Mouse (Mus musculus) hindbrain, embryonic 15.5 days (tissue): Measurements from ENCODE around the gene Homer1. TPM values are rescaled to one million over a fixed set of nuclear protein-coding genes. Genes with fewer than 3 reads are reported as not detected.
A peak's percentile ranks its signal among the peaks of the same experiment; 100 is the strongest.

Experiments used
- ATAC-seq: fragments of 200-750 bp; cut with Nextera tagmentation; 2 replicates; pipeline ENCODE4 v1.8.0; 2017; ENCODE audit warnings: low read depth, moderate number of reproducible peaks, moderate TSS enrichment; ENCODE audit not compliant: low FRiP score
- H3K27ac ChIP-seq: fragments of 300-500 bp; sonication (generic); replicated peaks from 2 replicates; pipeline ENCODE4 v1.5.1; 2015; ENCODE audit warnings: mild to moderate bottlenecking, inconsistent platforms
- H3K27me3 ChIP-seq: fragments of 300-500 bp; sonication (generic); 2 replicates; pipeline ENCODE4 v1.6.1; 2015; ENCODE audit warnings: control low read depth, inconsistent platforms
- H3K36me3 ChIP-seq: fragments of 300-500 bp; sonication (generic); 2 replicates; pipeline ENCODE4 v1.6.1; 2015; ENCODE audit warnings: control low read depth, inconsistent platforms
- H3K4me1 ChIP-seq: fragments of 300-500 bp; sonication (generic); replicated peaks from 2 replicates; pipeline ENCODE4 v1.6.1; 2015; ENCODE audit warnings: control low read depth, inconsistent platforms
- H3K4me2 ChIP-seq: fragments of 300-500 bp; sonication (generic); 2 replicates; pipeline ENCODE4 v1.6.1; 2015; ENCODE audit warnings: moderate library complexity, mild to moderate bottlenecking, inconsistent platforms
- H3K4me3 ChIP-seq: fragments of 300-500 bp; sonication (generic); 2 replicates; pipeline ENCODE4 v1.5.1; 2015; ENCODE audit warnings: mild to moderate bottlenecking, inconsistent platforms
- H3K9ac ChIP-seq: fragments of 300-500 bp; sonication (generic); 2 replicates; pipeline ENCODE4 v1.6.1; 2015; ENCODE audit warnings: inconsistent platforms
- H3K9me3 ChIP-seq: fragments of 300-500 bp; sonication (generic); 2 replicates; pipeline ENCODE4 v1.6.1; 2016; ENCODE audit warnings: control low read depth, inconsistent platforms
- WGBS: fragments of 180-500 bp; shearing (Covaris S2); methylation state at CpG from one replicate; pipeline ENCODE4 v1.1.7; 2015; 5-methylcytosine and 5-hydroxymethylcytosine counted together
- polyA plus RNA-seq: library from polyadenylated mRNA; unstranded; fragments of >200 nt; fragmentation: Nextera tagmentation; extraction: Ambion mirVana; gene quantifications from 2 replicates; pipeline ENCODE4 v1.2.1, GENCODE M21; 2015

Gene Homer1
- polyA plus RNA-seq, 1 experiment from 2014 or later, result 13.5 TPM

- Histone ChIP-seq H3K9ac (no peak overlapping the region), H3K27ac (no peak overlapping the region), H3K36me3 (no peaks in the 10 kb centered on the region), H3K4me2 (peak overlapping the region; percentile 61), H3K27me3 (no peaks in the 10 kb centered on the region), H3K9me3 (no peaks in the 10 kb centered on the region), H3K4me1 (peaks cover 44% of the 10 kb centered on the region), H3K4me3 (peak overlapping the region; percentile 80)
- 49% methylated on average over 3 of the region's 3 CpGs for WGBS
- no peak for ATAC-seq
These were observed 7.1 kb downstream of the Homer1 start for GRCm38 (mm10) chr13:93306545-93306944.

- Histone ChIP-seq H3K4me2 (peak overlapping the region; percentile 61), H3K27ac (no peak overlapping the region), H3K9ac (no peak overlapping the region), H3K27me3 (no peaks in the 10 kb centered on the region), H3K4me1 (peaks cover 41% of the 10 kb centered on the region), H3K4me3 (0 out of 2 replicates have a peak overlapping the region, but pooled peaks have one; percentile 11), H3K36me3 (no peaks in the 10 kb centered on the region), H3K9me3 (no peaks in the 10 kb centered on the region)
- 59% methylated on average over 7 of the region's 7 CpGs for WGBS
- ATAC-seq, result no peak
These were observed 8.3 kb downstream of the Homer1 start for GRCm38 (mm10) chr13:93307700-93308099.

DNA sequence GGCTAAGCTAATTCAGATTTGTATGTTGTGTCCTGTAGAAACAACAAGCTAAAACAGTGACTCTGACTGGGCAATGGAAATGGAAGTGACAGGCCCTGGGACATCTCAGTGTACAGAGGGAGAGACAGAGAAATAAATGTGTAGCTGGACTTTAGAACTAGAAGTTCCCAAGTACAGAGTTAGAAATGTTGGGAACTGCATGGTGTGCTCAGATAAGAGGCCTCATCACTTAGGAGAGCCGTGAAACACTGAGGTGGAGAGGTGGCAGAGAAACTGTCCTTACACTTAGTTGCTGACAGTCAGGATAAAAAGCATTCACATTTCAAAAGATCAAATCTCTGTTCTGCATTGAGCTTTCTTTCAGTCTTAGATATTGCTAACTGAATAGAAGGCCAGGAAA, 9.9 kb downstream of the Homer1 start:
- Histone ChIP-seq H3K27me3 (no peaks in the 10 kb centered on the region), H3K9ac (no peak overlapping the region), H3K4me2 (0 out of 2 replicates have a peak overlapping the region, but pooled peaks have one; percentile 17), H3K4me3 (no peak overlapping the region), H3K36me3 (no peaks in the 10 kb centered on the region), H3K9me3 (no peaks in the 10 kb centered on the region), H3K27ac (no peak overlapping the region), H3K4me1 (peaks cover 38% of the 10 kb centered on the region)
- ATAC-seq, result no peak
- WGBS, result 74% methylated on average over 1 of the region's 1 CpGs

DNA sequence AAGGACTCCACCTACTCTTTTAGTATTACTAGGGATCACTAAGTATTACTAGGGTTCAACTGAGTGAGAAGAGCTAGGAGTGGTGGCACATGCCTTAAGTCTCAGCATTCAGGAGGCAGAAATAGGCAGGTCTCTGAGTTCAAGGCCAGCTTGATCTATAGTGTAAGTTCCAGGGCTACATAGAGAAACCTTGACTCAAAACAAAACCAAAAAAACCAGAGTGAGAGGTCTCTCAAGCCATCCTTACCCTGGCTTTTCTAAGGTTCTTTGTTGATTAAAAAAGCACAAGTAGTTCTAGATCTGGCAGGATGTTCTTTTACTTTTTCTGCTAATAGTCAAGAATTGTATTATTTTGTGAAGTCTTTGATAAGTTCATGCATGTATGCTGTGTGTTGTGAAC, 13.1 kb downstream of the Homer1 start:
- Histone ChIP-seq H3K9ac (no peak overlapping the region), H3K9me3 (no peaks in the 10 kb centered on the region), H3K27ac (no peak overlapping the region), H3K27me3 (no peaks in the 10 kb centered on the region), H3K4me1 (peaks cover 23% of the 10 kb centered on the region), H3K36me3 (no peaks in the 10 kb centered on the region), H3K4me2 (no peak overlapping the region), H3K4me3 (no peak overlapping the region)
- ATAC-seq, result no peak

- no peak overlapping the region for H3K4me2 ChIP-seq
- WGBS, result 87% methylated on average over 4 of the region's 4 CpGs
- H3K9ac ChIP-seq, result no peak overlapping the region
- peaks cover 7% of the 10 kb centered on the region for H3K4me1 ChIP-seq
- ATAC-seq, result no peak
- no peak overlapping the region for H3K27ac ChIP-seq
- no peaks in the 10 kb centered on the region for H3K27me3 ChIP-seq
- H3K9me3 ChIP-seq, result no peaks in the 10 kb centered on the region
- no peak overlapping the region for H3K4me3 ChIP-seq
- H3K36me3 ChIP-seq, result no peaks in the 10 kb centered on the region
These were observed 14.9 kb downstream of the Homer1 start for GRCm38 (mm10) chr13:93314322-93314721.

GRCm38 (mm10) chr13:93320089-93320488, 20.7 kb downstream of the Homer1 start:
- H3K9ac ChIP-seq, result no peak overlapping the region
- H3K36me3 ChIP-seq, result no peaks in the 10 kb centered on the region
- no peak for ATAC-seq
- 83% methylated on average over 5 of the region's 5 CpGs for WGBS
- no peaks in the 10 kb centered on the region for H3K27me3 ChIP-seq
- no peak overlapping the region for H3K4me2 ChIP-seq
- H3K4me1 ChIP-seq, result no peaks in the 10 kb centered on the region
- no peaks in the 10 kb centered on the region for H3K9me3 ChIP-seq
- H3K4me3 ChIP-seq, result no peak overlapping the region
- H3K27ac ChIP-seq, result no peak overlapping the region

DNA sequence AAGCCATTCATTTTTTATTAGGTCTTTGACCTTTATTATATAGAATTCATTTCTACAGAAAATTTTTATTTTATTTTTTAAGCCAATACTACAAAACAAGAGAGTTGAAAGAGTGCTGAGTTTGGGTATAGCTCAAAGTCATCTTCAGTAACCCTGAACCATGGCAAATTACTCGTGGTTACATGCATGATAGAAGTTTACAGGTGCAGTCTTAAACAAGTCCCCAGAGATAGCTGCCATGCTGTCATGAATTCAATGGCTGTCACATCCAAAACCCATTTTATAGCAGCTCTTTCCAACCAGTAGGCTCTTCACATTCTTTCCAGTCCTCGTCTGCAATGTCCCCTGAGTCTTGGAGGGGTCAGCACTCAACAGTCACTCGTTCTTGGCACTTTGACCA, 26.9 kb downstream of the Homer1 start:
- H3K36me3 ChIP-seq, result no peaks in the 10 kb centered on the region
- H3K27ac ChIP-seq, result no peak overlapping the region
- ATAC-seq, result no peak
- no peaks in the 10 kb centered on the region for H3K9me3 ChIP-seq
- no peak overlapping the region for H3K4me2 ChIP-seq
- no peaks in the 10 kb centered on the region for H3K27me3 ChIP-seq
- WGBS, result 73% methylated on average over 3 of the region's 3 CpGs
- no peak overlapping the region for H3K9ac ChIP-seq
- no peaks in the 10 kb centered on the region for H3K4me1 ChIP-seq
- H3K4me3 ChIP-seq, result no peak overlapping the region

DNA sequence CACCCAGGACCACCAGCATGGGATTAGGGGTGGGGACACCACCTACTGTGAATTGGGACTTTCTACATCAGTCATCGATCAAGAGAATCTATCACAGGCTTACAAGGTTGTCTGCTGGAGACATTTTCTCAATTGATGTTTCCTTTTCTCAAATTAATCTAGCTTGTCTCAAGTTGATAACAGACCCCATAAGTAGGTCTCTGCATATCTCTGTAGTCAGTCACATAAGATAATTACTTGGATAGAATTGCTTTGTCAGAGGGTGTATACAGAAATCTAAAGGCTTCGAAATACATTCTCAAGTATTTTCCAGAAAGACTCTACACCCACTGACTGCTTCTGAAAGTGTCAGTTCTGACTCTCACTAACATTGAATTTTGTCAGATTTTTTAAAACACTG, 32.3 kb downstream of the Homer1 start:
- Histone ChIP-seq H3K27me3 (no peaks in the 10 kb centered on the region), H3K9ac (no peak overlapping the region), H3K4me2 (no peak overlapping the region), H3K9me3 (no peaks in the 10 kb centered on the region), H3K27ac (no peak overlapping the region), H3K4me3 (no peak overlapping the region), H3K4me1 (no peaks in the 10 kb centered on the region), H3K36me3 (no peaks in the 10 kb centered on the region)
- 94% methylated on average over 2 of the region's 2 CpGs for WGBS
- no peak for ATAC-seq

GRCm38 (mm10) chr13:93332491-93332890, 33.1 kb downstream of the Homer1 start:
- no peaks in the 10 kb centered on the region for H3K9me3 ChIP-seq
- H3K9ac ChIP-seq, result no peak overlapping the region
- H3K27me3 ChIP-seq, result no peaks in the 10 kb centered on the region
- H3K4me2 ChIP-seq, result no peak overlapping the region
- no peaks in the 10 kb centered on the region for H3K36me3 ChIP-seq
- no peaks in the 10 kb centered on the region for H3K4me1 ChIP-seq
- H3K4me3 ChIP-seq, result no peak overlapping the region
- WGBS, result 94% methylated on average over 13 of the region's 13 CpGs
- no peak overlapping the region for H3K27ac ChIP-seq
- no peak for ATAC-seq

GRCm38 (mm10) chr13:93335337-93335736, 35.9 kb downstream of the Homer1 start:
- no peaks in the 10 kb centered on the region for H3K36me3 ChIP-seq
- no peak for ATAC-seq
- WGBS, result 84% methylated on average over 3 of the region's 3 CpGs
- H3K9me3 ChIP-seq, result no peaks in the 10 kb centered on the region
- no peak overlapping the region for H3K4me2 ChIP-seq
- H3K4me3 ChIP-seq, result no peak overlapping the region
- no peaks in the 10 kb centered on the region for H3K4me1 ChIP-seq
- H3K27me3 ChIP-seq, result no peaks in the 10 kb centered on the region
- H3K9ac ChIP-seq, result no peak overlapping the region
- no peak overlapping the region for H3K27ac ChIP-seq

DNA sequence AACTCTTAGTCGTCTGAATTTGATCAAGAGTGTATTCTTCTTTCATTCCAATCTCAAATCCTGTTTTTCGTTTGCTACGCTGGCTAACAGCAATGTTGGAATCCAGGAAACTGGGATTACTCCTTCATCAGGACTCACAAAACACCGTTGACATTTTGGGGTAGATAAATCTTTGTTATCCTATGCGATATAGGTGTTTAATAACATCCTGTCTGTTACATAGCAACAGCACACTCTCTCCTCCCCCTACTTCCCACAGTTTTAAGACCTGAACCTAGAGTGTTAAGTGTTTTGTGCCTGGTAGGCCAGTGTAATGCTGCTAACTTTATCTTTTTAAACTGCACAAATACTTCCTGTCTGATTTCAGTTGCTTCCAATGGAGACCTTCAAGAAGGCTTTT, 39.0 kb downstream of the Homer1 start:
- no peaks in the 10 kb centered on the region for H3K4me1 ChIP-seq
- ATAC-seq, result no peak
- no peak overlapping the region for H3K9ac ChIP-seq
- no peak overlapping the region for H3K4me3 ChIP-seq
- H3K27ac ChIP-seq, result no peak overlapping the region
- H3K27me3 ChIP-seq, result no peaks in the 10 kb centered on the region
- no peak overlapping the region for H3K4me2 ChIP-seq
- H3K36me3 ChIP-seq, result no peaks in the 10 kb centered on the region
- no peaks in the 10 kb centered on the region for H3K9me3 ChIP-seq
- 78% methylated on average over 5 of the region's 5 CpGs for WGBS

GRCm38 (mm10) chr13:93340555-93341278, 41.3 kb downstream of the Homer1 start:
- WGBS, result 88% methylated on average over 3 of the region's 3 CpGs
- Histone ChIP-seq H3K9ac (no peak overlapping the region), H3K4me1 (no peaks in the 10 kb centered on the region), H3K4me2 (no peak overlapping the region), H3K27me3 (no peaks in the 10 kb centered on the region), H3K27ac (no peak overlapping the region), H3K36me3 (0 out of 2 replicates have a peak, but pooled peaks cover 2% of the 10 kb centered on the region), H3K4me3 (no peak overlapping the region), H3K9me3 (no peaks in the 10 kb centered on the region)
- no peak for ATAC-seq

- Histone ChIP-seq H3K36me3 (0 out of 2 replicates have a peak, but pooled peaks cover 2% of the 10 kb centered on the region), H3K4me2 (no peak overlapping the region), H3K27me3 (no peaks in the 10 kb centered on the region), H3K4me3 (no peak overlapping the region), H3K4me1 (no peaks in the 10 kb centered on the region), H3K27ac (no peak overlapping the region), H3K9ac (no peak overlapping the region), H3K9me3 (no peaks in the 10 kb centered on the region)
- ATAC-seq, result no peak
- 78% methylated on average over 5 of the region's 5 CpGs for WGBS
These were observed 43.2 kb downstream of the Homer1 start for GRCm38 (mm10) chr13:93342641-93343040.
